Mouse (Mus musculus): Measurements from ENCODE around the gene Fbxl17.

DNA sequence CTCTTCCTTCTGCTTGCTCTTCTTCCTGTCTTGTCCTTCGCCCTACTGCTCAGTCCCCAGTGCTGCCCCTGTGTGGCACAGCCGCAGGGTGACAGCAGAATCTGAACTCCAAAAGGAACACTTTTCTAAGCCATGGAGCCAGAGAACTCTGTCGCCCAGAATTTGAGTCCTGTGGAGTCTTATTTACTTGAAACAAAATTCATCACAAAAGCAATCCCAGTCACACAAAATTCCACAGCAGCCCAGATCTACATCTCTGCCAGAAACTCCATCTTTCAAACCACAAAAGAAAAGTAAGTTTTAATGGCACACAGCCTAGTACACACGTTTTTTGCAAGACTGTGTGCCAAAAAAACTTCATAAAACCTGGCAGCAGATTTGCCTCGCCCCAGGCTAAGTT, 6.5 kb downstream of the Fbxl17 start:
- TF ChIP-seq CTCF (IDR thresholded peaks at IDR 0.05; ENCODE audit: low read depth) (peak; percentile 60), EP300 (IDR thresholded peaks at IDR 0.05; ENCODE audit: low read depth) (no peak)
